Mouse (Mus musculus) forebrain, embryonic 12.5 days (tissue): Measurements from ENCODE around the gene 1700029I15Rik. TPM values are rescaled to one million over a fixed set of nuclear protein-coding genes. Genes with fewer than 3 reads are reported as not detected.

ENCODE experiments used
- ATAC-seq: fragments of 200-750 bp; cut with Nextera tagmentation; 2 replicates; pipeline ENCODE4 v1.8.0; 2017; ENCODE audit warnings: moderate TSS enrichment; ENCODE audit not compliant: low FRiP score
- H3K27ac ChIP-seq: fragments of 300-500 bp; sonication (generic); 2 replicates; pipeline ENCODE4 v1.5.1; 2016; ENCODE audit warnings: mild to moderate bottlenecking
- H3K27me3 ChIP-seq: fragments of 300-500 bp; sonication (generic); 2 replicates; pipeline ENCODE4 v1.6.1; 2016; ENCODE audit warnings: mild to moderate bottlenecking
- H3K36me3 ChIP-seq: fragments of 300-500 bp; sonication (generic); replicated peaks from 2 replicates; pipeline ENCODE4 v1.6.1; 2016; ENCODE audit warnings: mild to moderate bottlenecking
- H3K4me1 ChIP-seq: fragments of 300-500 bp; sonication (generic); 2 replicates; pipeline ENCODE4 v1.6.1; 2016
- H3K4me2 ChIP-seq: fragments of 300-500 bp; sonication (generic); 2 replicates; pipeline ENCODE4 v1.6.1; 2016; ENCODE audit warnings: mild to moderate bottlenecking, moderate library complexity
- H3K4me3 ChIP-seq: fragments of 300-500 bp; sonication (generic); replicated peaks from 2 replicates; pipeline ENCODE4 v1.5.1; 2016; ENCODE audit warnings: mild to moderate bottlenecking
- H3K9ac ChIP-seq: fragments of 300-500 bp; sonication (generic); 2 replicates; pipeline ENCODE4 v1.6.1; 2016; ENCODE audit warnings: mild to moderate bottlenecking
- H3K9me3 ChIP-seq: fragments of 300-500 bp; sonication (generic); 2 replicates; pipeline ENCODE4 v1.6.1; 2016
- WGBS: fragments of 180-500 bp; shearing (Covaris S2); methylation state at CpG from one replicate; pipeline ENCODE4 v1.1.7; 2016; 5-methylcytosine and 5-hydroxymethylcytosine counted together
- polyA plus RNA-seq: library from polyadenylated mRNA; unstranded; fragments of >200 nt; fragmentation: Nextera tagmentation; extraction: Ambion mirVana; gene quantifications from 2 replicates; pipeline ENCODE4 v1.2.1, GENCODE M21; 2016

1700029I15Rik gene
- 5.6 and 6.8 TPM in 2 replicates for polyA plus RNA-seq

DNA sequence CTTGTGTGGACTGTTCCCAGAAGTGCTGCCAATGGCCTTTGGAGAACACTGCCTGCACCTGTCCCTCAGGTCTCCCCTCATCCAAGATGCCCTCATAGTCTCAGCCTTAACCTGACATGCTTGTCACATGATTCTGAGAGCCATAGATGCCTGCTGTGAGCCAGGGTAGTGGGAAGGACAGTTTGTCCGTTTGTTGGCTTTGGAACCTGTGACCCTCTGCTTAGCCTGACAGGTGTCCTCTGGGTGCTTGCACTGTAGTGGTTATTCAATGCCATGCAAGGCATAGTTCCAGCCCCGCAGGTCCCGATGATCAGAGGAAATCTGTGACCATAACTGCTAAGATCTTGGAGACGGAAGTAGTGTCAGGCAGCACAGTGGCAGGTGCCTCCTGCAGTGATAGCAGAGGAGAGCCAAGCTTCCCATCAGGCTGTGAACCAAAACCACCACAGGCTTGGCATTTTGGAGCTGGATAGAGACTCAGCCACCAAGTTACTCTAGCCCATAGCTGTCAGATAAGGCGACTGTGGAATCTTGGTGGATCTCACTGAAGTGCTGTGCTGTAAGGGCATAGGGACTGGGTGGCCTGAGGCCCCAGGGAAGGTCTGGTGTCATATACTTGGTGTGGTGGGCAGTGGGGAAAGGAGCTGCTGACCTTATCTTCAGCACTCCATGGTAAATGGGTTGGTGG, at the start of gene 1700029I15Rik:
1700029I15Rik (plus strand) TSS at position 638 of the 688 bp plus-strand sequence.
- 86% methylated on average over 5 of the region's 5 CpGs for WGBS
- H3K4me1 ChIP-seq: no peaks in the 10 kb centered on the region
- ATAC-seq: no peak
- no peak within 1 kb of the TSS for H3K27ac ChIP-seq
- peaks cover 95% of the 10 kb centered on the region for H3K36me3 ChIP-seq
- no peak within 1 kb of the TSS for H3K4me2 ChIP-seq
- no peak within 1 kb of the TSS for H3K4me3 ChIP-seq
- H3K9ac ChIP-seq: no peak within 1 kb of the TSS
- H3K27me3 ChIP-seq: no peaks in the 10 kb centered on the region
- no peaks in the 10 kb centered on the region for H3K9me3 ChIP-seq

DNA sequence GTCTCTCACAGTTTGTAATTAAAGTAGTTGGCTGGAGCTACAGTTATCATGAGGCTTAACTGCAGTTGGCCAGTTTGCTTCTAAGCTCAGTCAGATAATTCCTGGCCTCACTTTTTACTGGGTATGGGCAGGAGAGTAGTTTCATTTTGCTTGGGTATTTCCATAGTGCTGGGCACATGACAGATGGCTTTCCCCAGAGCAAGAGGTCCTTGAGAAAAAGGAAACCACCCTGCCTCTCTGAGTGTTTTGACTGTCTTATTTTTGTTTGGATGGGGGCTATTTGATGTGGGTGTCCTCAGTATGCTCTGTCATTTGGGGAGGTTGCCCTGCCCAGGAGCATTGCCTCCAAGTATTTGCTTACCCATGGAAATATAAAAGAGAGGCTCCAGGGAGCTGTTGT, 39.9 kb upstream of the 1700029I15Rik start:
- H3K4me1 ChIP-seq: no peaks in the 10 kb centered on the region
- no peak for ATAC-seq

GRCm38 (mm10) chr2:92347191-92347590, 35.1 kb upstream of the 1700029I15Rik start:
- WGBS: 91% methylated on average over 2 of the region's 2 CpGs
- no peak for ATAC-seq
- Histone ChIP-seq H3K27me3 (no peaks in the 10 kb centered on the region), H3K27ac (no peak overlapping the region), H3K9me3 (no peaks in the 10 kb centered on the region), H3K4me2 (no peak overlapping the region), H3K4me3 (no peak overlapping the region), H3K36me3 (peaks cover 73% of the 10 kb centered on the region), H3K9ac (no peak overlapping the region), H3K4me1 (no peaks in the 10 kb centered on the region)

More for the DNA sequence above, 39.9 kb upstream of the 1700029I15Rik start:
- no peak overlapping the region for H3K4me3 ChIP-seq
- no peak overlapping the region for H3K27ac ChIP-seq
- H3K27me3 ChIP-seq: no peaks in the 10 kb centered on the region
- H3K9ac ChIP-seq: no peak overlapping the region
- H3K4me2 ChIP-seq: no peak overlapping the region
- H3K36me3 ChIP-seq: peaks cover 40% of the 10 kb centered on the region
- no peaks in the 10 kb centered on the region for H3K9me3 ChIP-seq

- Histone ChIP-seq H3K4me1 (peaks cover 7% of the 10 kb centered on the region; the same call in 1 of the 2 replicates), H3K4me2 (no peak overlapping the region), H3K9ac (no peak overlapping the region), H3K27me3 (no peaks in the 10 kb centered on the region), H3K36me3 (peaks cover 78% of the 10 kb centered on the region), H3K27ac (no peak overlapping the region), H3K4me3 (no peak overlapping the region), H3K9me3 (no peaks in the 10 kb centered on the region)
- WGBS: 76% methylated on average over 6 of the region's 6 CpGs
- ATAC-seq: no peak
Observed at GRCm38 (mm10) chr2:92349589-92350425, 32.5 kb upstream of the 1700029I15Rik start.

DNA sequence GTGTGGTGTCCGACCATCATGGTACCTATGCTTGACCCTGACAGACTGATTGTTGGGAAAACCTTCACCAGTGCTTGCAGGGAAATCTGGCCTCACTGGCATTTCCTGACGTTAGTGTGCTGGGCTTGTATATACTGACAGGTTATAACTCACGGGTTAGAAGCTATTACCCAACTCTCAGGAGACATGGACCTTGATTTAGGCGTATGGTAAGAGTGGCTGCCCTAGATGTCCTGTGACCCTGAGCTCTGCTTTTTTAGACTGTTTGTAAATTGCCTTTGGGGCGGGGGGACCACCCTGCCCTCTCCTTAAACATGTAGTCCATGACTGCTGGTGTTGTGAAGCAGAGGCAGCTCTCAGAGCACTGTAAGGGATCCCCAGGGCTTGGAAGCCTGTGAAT, 31.7 kb upstream of the 1700029I15Rik start:
- H3K36me3 ChIP-seq: peaks cover 73% of the 10 kb centered on the region

GRCm38 (mm10) chr2:92353402-92353801, 28.9 kb upstream of the 1700029I15Rik start:
- H3K4me2 ChIP-seq: no peak overlapping the region
- no peak overlapping the region for H3K27ac ChIP-seq
- H3K36me3 ChIP-seq: peaks cover 74% of the 10 kb centered on the region
- peaks cover 7% of the 10 kb centered on the region; the same call in 1 of the 2 replicates for H3K4me1 ChIP-seq
- 20% methylated on average over 5 of the region's 5 CpGs for WGBS
- no peaks in the 10 kb centered on the region for H3K27me3 ChIP-seq
- H3K9ac ChIP-seq: no peak overlapping the region
- ATAC-seq: no peak
- no peaks in the 10 kb centered on the region for H3K9me3 ChIP-seq
- H3K4me3 ChIP-seq: no peak overlapping the region

More for the DNA sequence above, 31.7 kb upstream of the 1700029I15Rik start:
- no peak overlapping the region for H3K9ac ChIP-seq
- H3K9me3 ChIP-seq: no peaks in the 10 kb centered on the region
- 83% methylated on average over 5 of the region's 5 CpGs for WGBS
- peaks cover 7% of the 10 kb centered on the region; the same call in 1 of the 2 replicates for H3K4me1 ChIP-seq
- no peak overlapping the region for H3K4me2 ChIP-seq
- no peak overlapping the region for H3K27ac ChIP-seq
- ATAC-seq: no peak
- H3K4me3 ChIP-seq: no peak overlapping the region
- no peaks in the 10 kb centered on the region for H3K27me3 ChIP-seq

- WGBS: 79% methylated on average over 6 of the region's 6 CpGs
- Histone ChIP-seq H3K4me3 (no peak overlapping the region), H3K4me2 (no peak overlapping the region), H3K27me3 (no peaks in the 10 kb centered on the region), H3K27ac (no peak overlapping the region), H3K4me1 (peaks cover 7% of the 10 kb centered on the region; the same call in 1 of the 2 replicates), H3K9ac (no peak overlapping the region), H3K9me3 (no peaks in the 10 kb centered on the region), H3K36me3 (peaks cover 73% of the 10 kb centered on the region)
- no peak for ATAC-seq
Observed at GRCm38 (mm10) chr2:92354224-92354623, 28.1 kb upstream of the 1700029I15Rik start.

DNA sequence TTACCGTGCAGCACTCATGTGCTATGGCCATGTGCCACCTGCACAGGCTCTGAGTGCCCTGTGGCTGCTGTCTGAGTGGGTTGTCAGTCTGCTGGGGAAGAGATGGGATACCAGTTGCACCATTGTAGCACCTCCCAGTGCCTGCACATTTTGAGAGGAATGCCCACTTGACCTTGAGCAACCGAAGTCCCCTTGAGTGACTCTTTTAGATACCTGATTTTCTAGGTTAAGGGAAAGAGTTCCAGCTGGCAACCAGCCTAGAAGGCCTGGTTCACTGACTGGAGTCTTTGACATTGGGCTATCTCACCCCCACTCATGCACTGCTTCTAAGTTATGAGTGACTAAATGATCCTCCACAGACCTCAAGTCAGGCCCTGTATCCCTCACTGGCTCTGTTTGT, 23.0 kb upstream of the 1700029I15Rik start:
- Histone ChIP-seq H3K36me3 (peaks cover 73% of the 10 kb centered on the region), H3K4me2 (no peak overlapping the region), H3K9me3 (no peaks in the 10 kb centered on the region), H3K4me3 (no peak overlapping the region), H3K27me3 (no peaks in the 10 kb centered on the region), H3K27ac (no peak overlapping the region), H3K4me1 (no peaks in the 10 kb centered on the region), H3K9ac (no peak overlapping the region)
- ATAC-seq: no peak
- 93% methylated on average over 2 of the region's 2 CpGs for WGBS

DNA sequence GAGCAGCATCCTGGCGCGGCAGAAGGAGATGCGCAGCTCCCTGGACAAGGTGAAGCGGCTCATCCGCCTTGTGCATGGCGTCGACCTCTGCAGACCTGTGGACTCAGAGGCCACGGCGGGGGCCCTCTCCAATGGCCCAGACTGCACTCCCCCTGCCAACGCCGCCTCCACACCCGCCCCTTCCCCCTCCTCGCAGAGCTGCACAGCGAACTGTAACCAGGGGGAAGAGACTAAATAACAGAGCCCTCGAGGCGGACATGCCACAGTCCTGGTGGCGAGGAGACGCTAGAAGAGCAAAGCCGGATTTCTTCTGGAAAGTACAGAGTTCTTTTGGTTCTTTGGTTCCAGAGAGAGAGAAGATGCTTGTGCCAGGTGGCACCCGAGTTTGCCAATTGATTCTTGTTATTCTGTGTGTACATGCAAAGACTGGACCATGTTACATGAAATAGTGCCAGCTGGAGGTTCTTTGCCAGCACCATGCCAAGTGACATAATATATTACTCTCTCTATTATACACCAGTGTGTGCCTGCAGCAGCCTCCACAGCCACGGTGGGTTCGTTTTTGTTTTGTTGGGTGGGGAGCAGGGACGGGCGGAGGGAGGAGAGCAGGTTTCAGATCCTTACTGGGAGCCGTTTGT, 22.0 kb upstream of the 1700029I15Rik start:
- Histone ChIP-seq H3K4me1 (no peaks in the 10 kb centered on the region), H3K27me3 (no peaks in the 10 kb centered on the region), H3K36me3 (peaks cover 69% of the 10 kb centered on the region), H3K4me3 (no peak overlapping the region), H3K4me2 (no peak overlapping the region), H3K9me3 (no peaks in the 10 kb centered on the region), H3K9ac (no peak overlapping the region), H3K27ac (no peak overlapping the region)
- ATAC-seq: no peak
- 77% methylated on average over 25 of the region's 25 CpGs for WGBS

GRCm38 (mm10) chr2:92360893-92361292, 21.4 kb upstream of the 1700029I15Rik start:
- Histone ChIP-seq H3K4me3 (no peak overlapping the region), H3K9ac (no peak overlapping the region), H3K27ac (no peak overlapping the region), H3K27me3 (no peaks in the 10 kb centered on the region), H3K36me3 (peaks cover 73% of the 10 kb centered on the region), H3K4me2 (no peak overlapping the region), H3K4me1 (no peaks in the 10 kb centered on the region), H3K9me3 (no peaks in the 10 kb centered on the region)
- no peak; the same call in 1 of the 2 replicates for ATAC-seq
- WGBS: 20% methylated on average over 12 of the region's 12 CpGs

DNA sequence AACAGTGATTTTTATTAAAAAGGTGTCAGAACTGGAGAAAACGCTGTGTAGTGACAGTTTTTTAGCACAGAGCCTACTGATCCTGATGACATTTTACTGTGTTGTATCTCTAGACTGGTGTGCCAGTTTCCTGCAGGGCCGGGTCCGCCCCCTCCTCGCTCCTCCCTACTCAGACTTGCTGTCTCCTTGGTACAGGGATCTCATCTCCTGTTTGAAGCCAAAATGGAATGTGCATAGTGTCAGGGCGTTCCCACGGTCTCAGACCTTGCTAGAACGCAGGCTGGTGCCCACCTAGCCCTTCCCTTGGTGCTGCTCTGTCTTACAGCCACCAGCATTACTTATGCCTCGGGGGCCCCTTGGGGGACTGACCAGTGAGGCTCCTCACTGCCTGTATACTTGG, 20.5 kb upstream of the 1700029I15Rik start:
- ATAC-seq: no peak
- no peaks in the 10 kb centered on the region for H3K27me3 ChIP-seq
- H3K9me3 ChIP-seq: no peaks in the 10 kb centered on the region
- no peak overlapping the region for H3K9ac ChIP-seq
- 85% methylated on average over 8 of the region's 8 CpGs for WGBS
- peaks cover 68% of the 10 kb centered on the region for H3K36me3 ChIP-seq
- H3K4me3 ChIP-seq: no peak overlapping the region
- H3K4me2 ChIP-seq: no peak overlapping the region
- no peak overlapping the region for H3K27ac ChIP-seq
- no peaks in the 10 kb centered on the region for H3K4me1 ChIP-seq

DNA sequence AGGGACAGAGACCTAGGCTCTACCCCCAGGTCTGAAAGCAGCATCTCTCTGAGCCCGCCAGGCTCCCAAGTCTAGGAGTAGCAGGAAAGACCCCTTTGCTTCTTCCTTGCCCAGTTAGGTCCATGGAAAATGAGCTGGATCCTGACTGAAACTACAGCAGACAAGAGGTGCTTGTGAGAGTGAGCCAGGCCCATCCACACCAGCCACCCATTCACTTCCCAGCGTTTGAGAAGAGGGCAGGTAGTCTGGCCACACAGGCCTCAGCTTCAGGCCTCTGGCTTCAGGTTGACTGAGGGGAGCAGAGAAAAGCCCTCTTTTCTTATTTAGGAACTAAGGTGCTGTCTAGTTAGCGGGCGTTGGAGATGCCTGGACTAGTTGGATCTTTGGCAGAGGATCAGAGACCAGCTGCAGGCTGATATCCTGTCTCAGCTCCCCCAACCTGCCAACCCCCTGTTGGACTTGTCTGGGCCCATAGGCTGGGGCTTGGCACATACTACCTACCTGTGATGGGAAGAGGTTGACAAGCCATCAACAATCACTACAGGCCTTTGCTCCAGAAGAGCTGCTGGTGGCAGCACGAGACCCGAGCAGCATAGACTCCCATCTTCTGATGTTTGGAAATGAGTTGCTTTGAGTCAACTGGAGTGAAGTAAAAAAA, 19.6 kb upstream of the 1700029I15Rik start:
- Histone ChIP-seq H3K9ac (no peak overlapping the region), H3K4me2 (no peak overlapping the region), H3K4me3 (no peak overlapping the region), H3K27ac (no peak overlapping the region), H3K4me1 (no peaks in the 10 kb centered on the region), H3K9me3 (no peaks in the 10 kb centered on the region), H3K36me3 (peaks cover 59% of the 10 kb centered on the region), H3K27me3 (no peaks in the 10 kb centered on the region)
- 95% methylated on average over 6 of the region's 6 CpGs for WGBS
- no peak for ATAC-seq
